Mouse (Mus musculus) granulocyte monocyte progenitor cell, adult 5-6 weeks (primary cell): ENCODE measurements at regions not wholly inside any gene's neighbourhood (a gene's known extent, or its start where the extent isn't known, plus 50 kb on each side); places are given as distances from the start of the nearest gene placed in this dataset.

Source experiments
- ATAC-seq: replicated peaks from 2 replicates; pipeline ENCODE4 v1.8.0; 2016; ENCODE audit warnings: mild to moderate bottlenecking, moderate TSS enrichment, inconsistent platforms; ENCODE audit not compliant: poor library complexity, severe bottlenecking

DNA sequence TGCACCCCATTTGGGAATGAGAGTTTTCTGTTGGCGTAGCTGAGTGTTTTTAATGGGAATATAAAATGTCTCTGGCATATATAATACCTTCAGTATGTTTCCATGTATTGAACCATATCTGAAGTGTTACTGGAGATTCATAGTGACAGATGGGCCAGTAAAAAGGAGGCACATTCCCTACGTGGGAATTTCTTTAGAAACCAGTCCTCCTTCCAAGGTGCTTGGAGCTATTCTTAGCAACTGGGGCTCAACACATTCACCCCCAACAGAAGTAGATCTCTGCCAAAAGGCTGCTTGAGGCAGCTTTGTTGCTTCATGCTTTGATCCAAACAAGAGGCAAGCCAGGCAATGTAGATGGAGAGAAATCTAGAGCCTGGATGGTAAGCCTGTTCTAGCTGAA lies 183.8 kb upstream of the Ubash3b start:
- no peak for ATAC-seq

DNA sequence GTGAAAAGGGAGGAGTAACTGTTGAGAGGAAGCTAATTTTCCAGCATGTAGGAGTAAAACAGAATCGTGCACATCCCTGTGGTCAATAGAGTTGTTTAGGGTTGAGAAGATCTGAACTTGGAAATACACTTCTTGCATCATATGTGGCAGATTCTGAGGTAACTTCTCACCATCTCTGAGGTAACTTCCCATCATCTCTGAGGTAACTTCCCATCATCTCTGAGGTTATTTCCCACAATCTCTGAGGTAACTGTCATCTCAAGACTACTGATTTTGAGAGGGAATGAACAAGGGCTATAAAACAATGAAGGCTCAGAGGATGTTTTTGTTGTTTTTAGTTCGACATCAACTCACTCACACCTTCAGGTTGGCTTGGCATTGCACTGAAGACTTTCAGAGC lies 175.9 kb upstream of the Ubash3b start:
- no peak for ATAC-seq

DNA sequence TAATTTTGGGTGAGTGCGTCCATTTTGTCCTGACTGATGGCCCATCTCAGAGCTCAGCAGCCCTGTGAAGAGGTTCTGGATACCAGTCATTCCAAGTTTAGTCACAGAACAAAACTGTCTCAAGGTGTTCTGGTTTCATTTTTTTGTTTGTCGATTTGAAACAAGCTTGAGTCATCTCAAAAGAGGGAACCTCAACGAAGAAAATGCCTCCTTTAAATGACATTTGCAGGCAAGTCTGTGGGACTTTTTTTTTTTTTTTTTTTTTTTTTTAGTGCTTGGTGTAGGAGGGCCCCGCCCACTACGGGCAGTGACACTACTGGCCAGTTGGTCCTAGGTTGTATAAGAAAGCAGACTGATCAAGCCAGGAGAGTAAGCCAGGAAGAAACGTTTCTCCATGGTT lies 175.3 kb upstream of the Ubash3b start:
- no peak for ATAC-seq

DNA sequence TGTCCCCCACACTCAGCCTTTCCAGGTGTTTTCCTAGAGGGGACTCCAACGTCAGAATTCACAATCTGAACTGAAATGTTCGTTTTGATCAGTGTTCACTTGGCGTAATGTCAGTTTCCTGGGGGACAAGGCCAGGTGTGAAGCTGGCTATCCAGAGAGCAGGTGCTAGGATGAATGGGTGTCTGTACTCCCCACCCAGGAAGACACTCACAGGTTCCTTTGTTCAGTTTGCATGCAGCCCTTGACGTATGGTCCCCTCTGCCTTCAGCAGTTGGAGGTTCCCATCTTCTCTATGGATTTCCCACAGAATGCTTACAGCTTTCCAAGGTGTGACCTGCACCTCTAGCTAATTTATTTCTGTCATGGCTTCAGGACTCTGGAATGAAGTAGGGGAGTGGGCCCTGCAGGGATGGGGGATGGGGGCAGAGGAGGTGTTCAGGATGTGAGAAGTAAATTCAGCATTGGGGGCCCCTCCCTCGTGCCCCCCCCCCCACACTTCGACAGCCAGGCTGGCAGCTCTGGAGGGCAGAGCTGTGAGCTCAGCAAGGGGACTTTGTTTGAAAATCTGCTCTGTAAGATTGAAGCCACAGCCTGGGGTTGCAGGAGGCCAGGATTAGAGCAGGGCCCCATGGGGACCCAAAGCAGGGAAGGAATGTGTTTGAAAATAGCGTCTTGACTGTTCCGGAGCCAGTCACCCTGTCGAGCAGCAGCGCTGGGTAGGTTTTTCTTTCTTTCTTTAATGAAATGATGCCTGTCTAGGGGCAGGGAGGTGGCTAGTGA lies 173.2 kb upstream of the Ubash3b start:
- ATAC-seq = no peak

DNA sequence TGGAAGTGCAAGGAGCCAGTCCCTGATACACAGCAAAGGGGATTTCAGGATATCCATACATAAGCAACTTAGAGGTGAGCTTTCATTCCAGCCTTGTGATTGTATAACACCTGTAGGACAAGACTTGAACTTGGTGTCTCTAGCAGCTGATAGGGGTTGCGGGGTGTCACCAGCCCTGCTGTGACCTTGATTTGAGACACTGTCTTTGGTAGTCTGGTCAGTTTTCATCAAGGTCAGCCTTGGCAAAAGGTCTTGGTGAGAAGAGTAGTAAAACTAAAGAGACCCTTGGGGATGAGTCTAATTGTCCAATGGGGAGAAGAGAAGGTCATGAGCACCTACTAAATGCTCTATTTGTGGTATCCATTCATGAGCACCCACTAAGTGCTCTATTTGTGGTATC lies 172.0 kb upstream of the Ubash3b start:
- ATAC-seq = no peak

DNA sequence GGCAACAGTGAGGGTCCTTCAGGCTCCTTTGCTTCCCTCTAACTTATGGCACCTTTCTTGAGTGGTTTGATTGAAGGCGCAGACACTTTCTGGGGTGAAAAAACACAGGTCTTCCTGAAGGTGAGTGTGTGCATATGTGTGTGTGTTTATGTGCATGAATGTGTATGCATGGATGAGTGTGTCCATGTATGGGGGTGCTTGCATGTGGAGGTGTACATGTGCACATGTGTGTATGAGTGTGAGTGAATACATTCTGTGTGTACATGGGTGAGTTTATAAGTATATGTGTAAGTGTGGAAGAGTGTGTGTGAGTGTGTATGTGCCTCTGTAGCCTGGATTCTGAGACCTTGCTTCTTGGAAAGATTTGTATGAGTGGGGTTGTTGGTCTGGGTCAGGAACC lies 167.5 kb upstream of the Ubash3b start:
- ATAC-seq = no peak

DNA sequence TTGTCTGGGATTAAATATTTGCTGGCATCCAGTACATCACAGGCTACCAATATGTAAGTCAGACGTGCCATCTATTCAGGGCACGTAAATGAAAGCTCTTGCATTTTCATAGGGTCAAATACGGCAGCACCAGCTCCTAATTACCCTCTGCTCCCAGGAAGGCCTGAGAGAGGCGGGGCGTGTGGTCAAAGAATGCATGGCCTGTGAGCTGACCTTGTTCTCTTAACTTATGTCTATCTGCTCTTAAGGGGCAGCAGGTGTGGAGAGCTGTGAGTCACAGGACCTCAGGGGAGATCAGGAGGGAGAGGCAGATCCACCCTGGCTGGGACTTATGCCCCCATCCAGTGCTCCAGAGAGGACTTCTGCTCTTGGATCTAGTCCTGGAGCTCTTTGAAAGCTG lies 167.0 kb upstream of the Ubash3b start:
- no peak for ATAC-seq

DNA sequence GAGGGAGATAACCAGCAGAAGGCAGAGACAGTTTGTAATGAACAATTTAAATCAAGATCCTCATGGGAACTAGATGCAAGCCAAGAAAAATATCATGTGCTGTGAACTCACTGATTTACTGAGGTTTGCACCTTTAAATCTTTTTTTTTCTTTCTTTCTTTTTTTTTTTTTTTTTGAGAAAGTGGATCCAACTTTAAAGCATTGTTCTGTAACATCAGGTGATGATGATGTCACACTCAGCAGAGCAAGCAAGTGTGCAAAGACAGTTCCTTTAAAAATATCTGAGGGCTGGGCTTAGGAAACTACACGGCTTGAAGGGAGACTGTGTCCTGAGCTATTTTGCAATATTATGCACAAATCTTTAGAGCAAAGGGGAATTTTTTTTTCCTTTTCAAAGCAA lies 166.6 kb upstream of the Ubash3b start:
- no peak for ATAC-seq

DNA sequence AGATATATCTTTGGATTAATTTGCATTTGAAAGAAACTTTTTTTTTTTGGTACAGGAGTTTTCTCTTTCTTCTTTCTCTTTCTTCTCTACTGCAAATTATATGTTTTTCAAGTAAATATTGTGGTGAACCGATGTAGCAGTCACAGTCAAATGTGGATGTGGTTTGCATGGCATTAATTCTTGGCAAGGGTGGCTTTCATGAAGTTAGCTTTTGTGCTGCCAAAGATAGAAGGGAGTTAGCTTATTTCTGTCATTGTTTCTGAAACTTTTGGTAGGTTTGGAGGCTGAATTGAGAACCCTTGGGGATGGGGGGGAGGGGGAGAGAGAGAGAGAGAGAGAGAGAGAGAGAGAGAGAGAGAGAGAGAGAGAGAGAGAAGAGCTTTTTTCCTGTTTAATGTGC lies 166.1 kb upstream of the Ubash3b start:
- ATAC-seq = no peak

DNA sequence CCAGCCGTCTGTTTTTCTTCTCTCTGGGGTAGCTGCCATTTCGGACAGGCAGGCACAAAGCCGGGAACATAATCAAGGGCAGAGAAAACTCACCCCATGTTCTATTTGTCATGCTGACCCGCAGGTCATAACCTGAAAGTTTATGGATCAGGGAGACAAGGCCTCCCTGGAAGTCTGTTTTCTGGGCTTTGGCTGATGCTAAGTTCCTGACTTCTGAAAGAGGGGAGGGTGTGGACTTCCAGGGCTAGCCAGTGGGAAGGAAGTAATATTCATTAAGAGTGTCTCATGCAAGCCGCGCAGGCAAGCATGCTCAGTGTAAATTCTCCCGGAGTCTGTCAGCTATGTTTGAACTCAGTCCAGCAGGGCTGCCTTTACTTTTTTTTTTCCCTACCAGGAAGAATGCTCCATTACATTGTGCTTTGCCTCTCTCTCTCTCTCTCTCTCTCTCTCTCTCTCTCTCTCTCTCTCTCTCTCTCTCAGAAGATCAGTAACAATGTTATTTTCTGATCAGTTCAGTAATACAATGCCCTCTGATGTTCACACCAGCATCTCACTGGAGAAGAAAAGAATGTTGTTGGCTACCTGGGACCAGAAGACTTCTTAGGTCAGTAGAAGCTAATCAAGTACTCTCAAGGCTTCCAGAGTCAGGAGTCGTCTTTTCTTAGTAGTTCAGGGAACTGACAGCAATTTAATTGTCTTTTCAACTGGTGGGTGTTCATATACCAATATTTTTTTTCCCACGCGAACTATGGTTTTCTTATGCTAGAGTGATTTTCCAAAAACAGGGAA lies 165.5 kb upstream of the Ubash3b start:
- ATAC-seq = no peak

DNA sequence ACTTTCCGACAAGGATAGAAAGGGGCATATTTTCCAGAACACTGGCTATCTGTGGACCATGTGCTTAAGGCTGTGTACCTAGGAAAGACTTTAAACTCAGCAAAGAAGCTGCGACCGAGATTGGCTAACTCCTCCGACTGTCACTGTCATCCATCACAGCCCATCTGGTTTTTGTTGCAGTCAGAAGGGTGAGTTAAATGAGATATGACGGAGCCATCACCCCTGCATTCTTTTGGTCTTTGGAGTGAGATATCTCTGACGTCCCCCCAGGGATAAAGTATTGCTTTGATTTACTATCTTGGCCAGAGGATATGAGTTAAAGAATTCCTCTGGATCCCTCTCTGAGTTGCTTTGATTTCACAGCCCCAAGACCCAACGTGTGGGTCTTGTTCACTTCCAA lies 160.0 kb upstream of the Ubash3b start:
- ATAC-seq = no peak

DNA sequence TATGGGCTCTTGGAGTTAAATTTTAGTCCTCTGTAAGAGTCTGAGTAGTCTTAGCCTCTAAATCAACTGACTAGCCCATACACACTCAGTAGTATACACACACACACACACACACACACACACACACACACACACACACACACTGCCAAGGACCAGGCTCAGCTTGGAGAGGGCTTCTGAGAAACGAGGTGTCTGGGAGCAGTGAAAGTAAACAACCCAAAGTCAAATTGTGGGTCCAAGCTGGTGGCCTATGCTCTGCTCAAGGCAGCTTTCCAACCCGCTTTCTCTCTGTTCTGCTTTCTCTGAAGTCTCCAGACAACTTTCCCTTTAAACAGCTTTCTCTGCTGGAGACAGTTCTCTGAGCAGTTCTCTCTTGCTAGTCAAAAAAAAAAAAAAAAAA lies 157.6 kb upstream of the Ubash3b start:
- no peak for ATAC-seq

DNA sequence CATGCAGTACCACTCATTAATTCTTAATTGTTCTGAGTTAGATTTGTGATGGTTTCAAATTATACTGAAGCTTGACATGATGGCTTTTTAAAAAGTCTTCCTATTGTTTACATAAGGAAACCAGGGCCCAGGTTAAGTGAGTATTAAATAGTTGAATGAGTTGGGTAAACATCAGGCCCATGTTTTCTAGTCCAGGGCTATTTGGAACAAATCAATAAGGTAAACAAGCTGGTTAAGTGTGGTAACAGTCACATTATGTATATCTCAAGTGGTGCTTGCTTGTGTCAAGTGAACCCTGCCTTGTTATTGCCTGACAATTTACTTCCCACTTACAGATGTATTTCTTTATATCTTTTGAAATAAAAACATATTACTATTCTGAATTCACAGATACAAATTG lies 144.7 kb upstream of the Ubash3b start:
- no peak for ATAC-seq

DNA sequence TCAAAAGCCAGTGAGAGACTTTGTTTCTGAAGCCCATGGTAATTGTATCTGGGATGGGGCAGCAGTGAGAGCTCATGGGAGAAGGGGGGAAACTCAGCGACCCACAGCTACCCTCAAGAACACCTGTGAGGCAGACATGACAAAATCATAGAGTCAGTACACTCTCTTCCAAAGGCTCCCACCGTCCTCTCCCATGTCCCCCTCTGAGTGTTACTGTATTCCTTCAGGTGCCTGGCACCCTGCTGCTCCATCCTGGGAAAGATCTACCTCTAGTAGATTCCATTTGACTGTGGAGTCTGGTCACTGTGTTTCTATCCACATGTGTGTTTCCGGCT lies 142.0 kb upstream of the Ubash3b start:
- no peak for ATAC-seq

DNA sequence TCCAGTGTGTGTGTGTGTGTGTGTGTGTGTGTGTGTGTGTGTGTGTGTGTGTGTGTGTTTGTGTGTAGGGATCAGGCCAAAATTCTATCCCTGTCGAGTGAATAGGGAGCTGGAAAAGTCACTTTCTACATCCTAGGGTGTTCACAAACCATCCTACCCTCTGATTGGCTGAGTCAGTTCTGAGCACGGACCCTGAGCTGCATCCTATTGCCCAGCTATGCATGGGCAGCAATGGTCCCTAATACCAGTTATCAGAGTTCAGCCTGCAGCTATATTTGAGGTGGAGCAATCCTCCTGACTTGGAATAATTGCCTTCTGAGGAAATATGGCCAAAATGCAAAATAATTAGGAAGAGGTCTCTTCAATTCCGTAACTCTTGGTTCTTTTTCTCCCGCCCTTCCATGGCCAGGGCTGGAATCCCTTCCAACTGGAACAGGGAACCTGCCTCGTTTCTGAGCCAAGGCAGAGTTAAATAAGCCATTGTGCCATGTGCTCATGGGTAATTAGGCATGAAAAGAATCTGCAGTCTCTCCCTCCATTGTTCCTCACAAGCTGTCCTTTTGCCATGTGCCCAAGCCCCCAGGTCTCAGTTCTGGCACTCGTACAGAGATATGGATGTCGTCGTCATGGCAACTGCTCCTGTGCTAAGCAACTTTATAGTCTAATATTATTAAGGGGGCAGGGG lies 141.5 kb upstream of the Ubash3b start:
- no peak for ATAC-seq

DNA sequence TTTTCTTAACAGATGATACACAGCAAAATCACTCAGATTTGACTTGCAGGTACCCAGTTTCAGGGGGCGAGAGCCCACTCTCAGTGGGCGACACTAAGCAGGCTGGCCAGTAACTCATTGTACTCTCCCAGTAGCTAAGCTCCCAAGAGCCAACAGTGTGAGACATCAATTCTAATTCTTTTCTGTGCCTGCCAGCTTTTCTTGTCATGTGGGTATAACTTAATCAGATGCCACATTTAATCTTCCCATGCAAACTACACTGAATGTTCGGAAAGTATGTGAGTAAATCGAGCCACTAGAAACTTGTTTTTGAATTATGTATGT lies 124.6 kb upstream of the Ubash3b start:
- ATAC-seq = no peak

DNA sequence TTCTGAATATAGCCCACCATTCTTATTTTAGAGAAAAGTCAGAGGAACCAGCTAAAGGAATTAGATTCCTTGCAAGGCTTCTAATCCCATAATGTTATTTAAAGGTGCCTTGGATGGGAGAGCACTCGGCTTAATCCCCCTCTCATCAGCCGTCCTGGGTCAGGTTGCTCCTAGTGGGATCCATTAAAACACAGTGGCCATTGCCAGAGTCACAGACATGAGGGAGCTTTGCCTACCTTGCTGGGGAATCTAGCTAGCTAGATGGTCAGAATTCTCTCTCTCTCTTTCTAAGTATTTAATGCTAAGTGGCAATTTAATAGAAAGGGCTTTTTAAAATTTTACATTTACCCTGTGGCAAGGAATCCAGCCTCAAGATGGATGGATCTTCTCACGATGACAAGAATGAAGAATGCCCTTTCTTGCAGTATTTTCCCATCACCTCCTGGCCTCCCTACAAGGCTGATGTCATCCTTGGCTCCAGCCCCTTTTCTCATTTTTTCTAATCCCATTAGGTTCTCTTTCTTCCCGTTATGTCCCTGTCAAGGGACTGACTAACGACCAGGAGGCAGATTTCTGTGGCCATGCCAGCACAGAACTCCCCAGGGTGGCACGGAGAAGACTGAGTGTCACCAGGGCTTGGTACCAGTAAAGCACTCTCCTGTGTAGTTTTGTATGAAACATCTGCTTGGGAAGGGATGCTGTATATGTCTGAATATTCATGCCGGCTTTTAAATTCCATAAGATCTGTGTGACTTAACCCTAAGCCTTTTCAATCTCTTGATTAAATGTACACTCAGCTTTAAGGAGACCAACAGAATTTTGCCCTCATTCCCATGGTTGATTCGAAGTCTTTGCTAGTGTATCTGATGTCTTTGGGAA lies 124.0 kb upstream of the Ubash3b start:
- no peak for ATAC-seq

DNA sequence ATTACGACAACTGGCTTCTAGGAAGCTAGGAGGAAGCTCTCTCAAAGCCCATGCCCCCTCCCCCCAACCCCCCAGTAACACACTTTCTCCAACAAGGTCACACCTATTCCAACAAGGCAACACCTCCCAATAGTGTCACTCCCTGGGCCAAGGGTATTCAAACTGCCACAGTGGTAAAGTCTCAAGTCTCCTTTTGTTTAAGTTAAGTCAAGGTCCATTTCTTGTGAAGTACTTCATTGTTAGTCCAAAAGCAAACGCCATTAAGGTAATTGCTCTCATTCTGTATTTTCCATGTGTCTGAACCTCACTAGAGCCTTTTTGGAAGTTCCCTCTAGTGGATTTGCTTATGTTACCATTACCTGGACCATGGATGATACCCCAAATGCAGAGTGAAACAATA lies 116.2 kb upstream of the Ubash3b start:
- no peak for ATAC-seq

DNA sequence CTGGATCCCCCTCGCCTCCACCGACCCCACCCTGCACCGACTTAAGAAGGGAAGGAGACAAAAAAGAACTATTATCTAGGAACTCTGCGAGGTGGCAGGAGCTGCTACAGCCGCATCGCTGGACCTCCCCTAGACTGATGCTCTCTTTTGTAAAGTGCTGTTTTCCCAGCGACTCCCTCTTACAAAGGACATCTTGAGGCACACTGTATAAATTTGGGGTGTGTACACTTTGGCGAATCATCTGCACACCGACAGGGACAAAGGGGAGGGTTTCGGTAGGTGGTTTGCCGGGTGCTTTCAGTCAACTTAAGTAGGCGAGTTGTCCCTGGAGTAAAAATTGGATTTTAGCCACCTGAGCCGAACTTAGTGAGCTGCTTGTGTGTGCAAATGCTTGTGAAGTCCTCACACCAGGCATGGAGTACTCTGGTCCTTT lies 112.4 kb upstream of the Ubash3b start:
- no peak for ATAC-seq

DNA sequence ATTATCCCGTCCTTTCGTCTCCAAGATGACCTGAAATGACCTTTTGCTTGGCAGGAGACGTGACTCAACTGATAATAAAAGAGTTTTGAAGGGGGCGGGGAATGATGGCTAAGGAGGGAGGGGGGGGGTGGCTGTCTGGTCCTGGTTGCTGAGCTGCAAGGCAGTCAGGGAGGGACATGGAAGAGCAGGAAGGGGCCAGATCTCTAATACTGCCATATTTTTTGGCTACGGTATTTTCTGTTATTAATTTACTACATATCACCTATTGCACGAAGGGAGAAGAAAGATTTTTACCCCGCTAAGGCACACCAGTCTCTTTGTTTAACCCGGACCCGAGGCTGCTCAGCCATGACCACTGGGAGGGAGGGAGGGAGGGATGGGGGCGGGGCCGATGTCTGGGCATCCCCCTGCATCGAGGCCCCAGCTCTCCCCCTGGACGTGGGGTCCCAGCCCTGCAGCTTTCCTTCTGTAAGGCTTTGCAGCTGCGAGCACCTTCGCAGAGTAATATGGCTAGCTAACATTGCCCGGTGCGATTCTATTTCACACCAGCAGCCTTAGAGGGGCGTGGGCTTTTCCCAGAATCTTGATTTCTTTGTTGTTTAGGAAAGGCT lies 111.8 kb upstream of the Ubash3b start:
- ATAC-seq = no peak
